Mouse (Mus musculus) embryonic facial prominence, embryonic 10.5 days (tissue): ENCODE measurements at regions not wholly inside any gene's neighbourhood (a gene's known extent, or its start where the extent isn't known, plus 50 kb on each side); places are given as distances from the start of the nearest gene placed in this dataset.

Experiments
- DNase-seq: peaks from one replicate; pipeline ENCODE4 v3.0.0-alpha.2; 2017; ENCODE audit warnings: low spot score
- H3K27ac ChIP-seq: fragments of 300-500 bp; sonication (generic); replicated peaks from 2 replicates; pipeline ENCODE4 v1.5.1; 2016; ENCODE audit warnings: mild to moderate bottlenecking
- H3K27me3 ChIP-seq: fragments of 300-500 bp; sonication (generic); replicated peaks from 2 replicates; pipeline ENCODE4 v1.6.1; 2016; ENCODE audit warnings: low read depth, mild to moderate bottlenecking; ENCODE audit not compliant: poor library complexity, severe bottlenecking
- H3K36me3 ChIP-seq: fragments of 300-500 bp; sonication (generic); replicated peaks from 2 replicates; pipeline ENCODE4 v1.6.1; 2016; ENCODE audit warnings: mild to moderate bottlenecking, moderate library complexity
- H3K4me1 ChIP-seq: fragments of 300-500 bp; sonication (generic); 2 replicates; pipeline ENCODE4 v1.6.1; 2016
- H3K4me3 ChIP-seq: fragments of 300-500 bp; sonication (generic); 2 replicates; pipeline ENCODE4 v1.5.1; 2016; ENCODE audit warnings: mild to moderate bottlenecking, moderate library complexity
- H3K9me3 ChIP-seq: fragments of 300-500 bp; sonication (generic); 2 replicates; pipeline ENCODE4 v1.6.1; 2016; ENCODE audit warnings: mild to moderate bottlenecking
- WGBS: fragments of 180-500 bp; shearing (Covaris S2); methylation state at CpG from one replicate; pipeline ENCODE4 v1.1.7; 2016; 5-methylcytosine and 5-hydroxymethylcytosine counted together

DNA sequence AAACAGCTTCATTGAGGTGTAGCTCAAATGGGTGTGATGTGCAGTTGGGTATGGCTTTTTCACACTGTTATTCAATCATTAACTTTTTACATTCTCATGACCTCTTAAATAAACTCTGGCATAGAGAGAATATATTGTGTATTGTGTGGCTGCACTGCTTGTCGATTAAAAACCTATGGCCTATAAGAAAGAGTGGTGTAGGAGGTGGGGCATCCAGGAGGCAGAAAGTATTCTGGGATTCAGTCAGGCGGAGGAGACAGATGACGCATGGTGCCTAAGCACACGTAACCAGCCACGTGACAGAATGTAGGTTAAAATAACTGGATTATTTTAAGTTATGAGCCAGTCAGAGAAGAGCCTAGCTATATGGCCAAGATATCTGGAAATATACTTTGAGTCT, 78.2 kb upstream of the Slc16a7 start:
- Histone ChIP-seq H3K4me3 (no peak overlapping the region), H3K9me3 (no peaks in the 10 kb centered on the region), H3K27ac (no peak overlapping the region), H3K4me1 (no peaks in the 10 kb centered on the region), H3K27me3 (no peaks in the 10 kb centered on the region), H3K36me3 (no peaks in the 10 kb centered on the region)
- WGBS, result 88% methylated on average over 5 of the region's 5 CpGs
- no peak for DNase-seq

DNA sequence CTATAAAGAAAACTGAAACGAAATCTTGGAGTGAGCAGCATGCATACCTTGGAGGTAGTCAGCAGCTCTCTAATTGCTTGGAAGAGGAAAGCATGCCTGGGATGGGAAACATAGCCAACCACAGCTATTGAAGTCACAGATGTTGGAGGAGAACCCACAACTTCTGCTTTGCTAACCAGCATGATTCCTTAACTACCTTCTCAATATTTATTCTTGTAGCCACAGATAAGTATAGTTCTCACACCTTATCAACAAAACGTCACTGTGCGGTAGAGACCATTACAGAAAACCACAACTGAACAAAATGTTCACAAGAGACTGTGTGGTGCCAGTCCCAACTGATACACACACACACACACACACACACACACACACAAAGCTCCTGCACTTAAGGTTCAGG, 99.1 kb upstream of the Slc16a7 start:
- no peaks in the 10 kb centered on the region for H3K4me1 ChIP-seq
- DNase-seq, result no peak
- H3K27ac ChIP-seq, result no peak overlapping the region
- no peaks in the 10 kb centered on the region for H3K9me3 ChIP-seq
- 86% methylated on average over 3 of the region's 3 CpGs for WGBS
- no peak overlapping the region for H3K4me3 ChIP-seq
- no peaks in the 10 kb centered on the region for H3K36me3 ChIP-seq
- H3K27me3 ChIP-seq, result no peaks in the 10 kb centered on the region

GRCm38 (mm10) chr10:125490395-125490794, 101.1 kb upstream of the Slc16a7 start:
- Histone ChIP-seq H3K4me1 (no peaks in the 10 kb centered on the region), H3K4me3 (no peak overlapping the region), H3K27me3 (no peaks in the 10 kb centered on the region), H3K36me3 (no peaks in the 10 kb centered on the region), H3K27ac (no peak overlapping the region), H3K9me3 (no peaks in the 10 kb centered on the region)
- DNase-seq, result no peak
- 64% methylated on average over 4 of the region's 4 CpGs for WGBS

- Histone ChIP-seq H3K9me3 (no peaks in the 10 kb centered on the region), H3K4me3 (no peak overlapping the region), H3K36me3 (no peaks in the 10 kb centered on the region), H3K4me1 (no peaks in the 10 kb centered on the region), H3K27me3 (no peaks in the 10 kb centered on the region), H3K27ac (no peak overlapping the region)
- DNase-seq, result no peak
- 85% methylated on average over 4 of the region's 4 CpGs for WGBS
These were observed 105.2 kb upstream of the Slc16a7 start for GRCm38 (mm10) chr10:125494489-125494888.

DNA sequence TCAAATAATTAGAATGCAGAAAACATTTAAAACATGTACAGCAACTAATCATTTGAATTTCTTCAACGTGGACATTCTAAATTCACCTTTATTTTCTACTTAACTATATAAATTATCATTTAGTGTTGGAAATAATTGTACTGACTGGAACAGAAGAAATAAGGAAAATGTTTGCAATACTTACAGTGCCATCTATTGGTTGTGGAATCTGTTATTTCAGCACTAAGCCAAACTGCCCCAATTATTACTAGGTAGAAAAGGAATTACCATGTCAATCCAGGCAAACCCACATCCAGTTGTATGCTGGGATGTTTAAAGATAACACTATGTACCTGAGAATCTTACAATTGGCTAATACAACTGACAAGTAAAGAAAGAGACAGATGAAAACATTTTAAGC, 109.1 kb upstream of the Slc16a7 start:
- no peak overlapping the region for H3K27ac ChIP-seq
- DNase-seq, result no peak
- H3K4me1 ChIP-seq, result no peaks in the 10 kb centered on the region
- 36% methylated on average over 1 of the region's 1 CpGs for WGBS
- no peaks in the 10 kb centered on the region for H3K9me3 ChIP-seq
- H3K4me3 ChIP-seq, result no peak overlapping the region
- no peaks in the 10 kb centered on the region for H3K27me3 ChIP-seq
- H3K36me3 ChIP-seq, result no peaks in the 10 kb centered on the region

GRCm38 (mm10) chr10:125500338-125500737, 111.1 kb upstream of the Slc16a7 start:
- no peaks in the 10 kb centered on the region for H3K4me1 ChIP-seq

GRCm38 (mm10) chr10:125515026-125515425, 125.8 kb upstream of the Slc16a7 start:
- no peak for DNase-seq
- Histone ChIP-seq H3K27ac (no peak overlapping the region), H3K36me3 (no peaks in the 10 kb centered on the region), H3K9me3 (no peaks in the 10 kb centered on the region), H3K4me1 (no peaks in the 10 kb centered on the region), H3K4me3 (no peak overlapping the region), H3K27me3 (no peaks in the 10 kb centered on the region)
- 76% methylated on average over 5 of the region's 5 CpGs for WGBS

More at GRCm38 (mm10) chr10:125500338-125500737, 111.1 kb upstream of the Slc16a7 start:
- Histone ChIP-seq H3K9me3 (no peaks in the 10 kb centered on the region), H3K4me3 (no peak overlapping the region), H3K36me3 (no peaks in the 10 kb centered on the region), H3K27me3 (no peaks in the 10 kb centered on the region), H3K27ac (no peak overlapping the region)
- WGBS, result 86% methylated on average over 4 of the region's 4 CpGs
- no peak for DNase-seq

DNA sequence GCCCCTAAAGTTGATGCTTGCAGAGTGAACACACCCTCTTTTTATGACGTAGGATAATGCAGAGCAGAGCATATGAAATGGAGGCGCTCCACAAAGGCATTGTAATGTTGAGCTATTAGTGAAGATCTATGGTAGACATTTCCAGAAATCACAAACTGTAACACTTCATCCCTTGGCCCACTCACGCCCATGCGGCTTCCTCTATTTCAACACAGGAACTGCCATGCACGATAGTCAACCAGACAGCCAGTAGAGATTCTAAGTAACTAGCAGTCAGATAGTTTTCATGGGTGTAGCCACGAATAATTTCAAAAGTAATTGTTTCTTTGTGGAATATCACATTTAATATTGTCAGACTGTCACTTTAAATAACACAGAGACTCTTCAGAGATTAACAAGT, 141.6 kb upstream of the Slc16a7 start:
- no peaks in the 10 kb centered on the region for H3K36me3 ChIP-seq
- WGBS, result 91% methylated on average over 6 of the region's 6 CpGs
- no peaks in the 10 kb centered on the region for H3K27me3 ChIP-seq
- DNase-seq, result no peak
- no peak overlapping the region for H3K4me3 ChIP-seq
- H3K4me1 ChIP-seq, result no peaks in the 10 kb centered on the region
- H3K9me3 ChIP-seq, result no peaks in the 10 kb centered on the region
- H3K27ac ChIP-seq, result no peak overlapping the region

DNA sequence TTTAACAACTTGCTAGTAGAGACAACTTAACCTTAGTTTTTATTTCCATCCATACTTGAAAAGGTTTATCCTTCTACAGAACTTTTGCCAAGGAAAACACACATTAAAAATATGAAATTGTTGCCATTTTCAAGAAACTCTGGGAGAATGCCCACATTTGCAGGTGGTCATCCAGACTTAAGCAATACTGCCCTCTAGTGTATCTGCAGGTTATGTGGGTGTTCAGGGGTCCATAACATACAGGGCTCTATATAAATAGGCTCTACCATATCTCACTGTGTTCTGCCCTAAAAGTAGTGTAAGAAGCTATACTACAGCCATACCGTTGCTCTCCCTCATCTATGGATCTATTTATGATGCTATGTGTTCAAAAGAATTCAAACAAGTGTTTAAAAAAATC, 149.1 kb upstream of the Slc16a7 start:
- DNase-seq, result peak; percentile 21
- H3K27me3 ChIP-seq, result no peaks in the 10 kb centered on the region
- H3K4me3 ChIP-seq, result no peak overlapping the region
- no peaks in the 10 kb centered on the region for H3K36me3 ChIP-seq
- H3K9me3 ChIP-seq, result no peaks in the 10 kb centered on the region
- no peak overlapping the region for H3K27ac ChIP-seq
- no peaks in the 10 kb centered on the region for H3K4me1 ChIP-seq
- 49% methylated on average over 1 of the region's 1 CpGs for WGBS

DNA sequence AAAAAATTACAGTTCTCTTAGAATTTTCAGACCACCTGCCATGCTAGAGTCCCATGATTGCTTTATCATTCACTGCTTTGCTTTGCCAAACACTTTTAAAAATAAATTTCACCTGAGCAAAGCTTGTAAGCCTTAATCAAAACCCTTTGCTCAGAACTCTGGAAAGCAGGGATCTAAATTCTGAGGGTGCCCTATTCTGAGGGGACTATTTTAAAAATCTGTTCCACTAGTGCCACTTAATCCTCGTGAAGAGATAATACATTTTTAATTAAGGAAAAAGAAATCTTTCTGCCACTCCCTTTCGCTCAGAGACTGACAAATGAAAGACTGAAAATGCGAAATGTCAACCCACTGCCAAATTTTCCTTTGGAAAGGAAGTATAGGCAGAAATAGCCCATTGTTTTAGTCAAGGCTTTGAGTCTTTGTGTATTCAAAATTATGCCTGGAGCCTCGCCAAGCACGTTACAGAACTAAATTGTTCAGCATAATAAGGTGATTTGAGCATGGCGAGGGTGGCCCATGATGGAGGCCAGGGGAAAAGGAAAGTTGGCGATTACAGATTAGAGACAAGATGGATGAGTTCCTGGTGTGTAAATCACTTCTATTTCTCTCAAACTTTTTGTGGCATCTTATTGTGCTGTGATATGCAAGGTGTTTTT, 197.4 kb upstream of the Slc16a7 start:
- 74% methylated on average over 7 of the region's 7 CpGs for WGBS
- Histone ChIP-seq H3K27ac (no peak overlapping the region), H3K36me3 (no peaks in the 10 kb centered on the region), H3K4me3 (no peak overlapping the region), H3K9me3 (no peaks in the 10 kb centered on the region), H3K27me3 (no peaks in the 10 kb centered on the region), H3K4me1 (no peaks in the 10 kb centered on the region)
- no peak for DNase-seq

GRCm38 (mm10) chr10:125593006-125593405, 203.7 kb upstream of the Slc16a7 start:
- DNase-seq, result no peak

DNA sequence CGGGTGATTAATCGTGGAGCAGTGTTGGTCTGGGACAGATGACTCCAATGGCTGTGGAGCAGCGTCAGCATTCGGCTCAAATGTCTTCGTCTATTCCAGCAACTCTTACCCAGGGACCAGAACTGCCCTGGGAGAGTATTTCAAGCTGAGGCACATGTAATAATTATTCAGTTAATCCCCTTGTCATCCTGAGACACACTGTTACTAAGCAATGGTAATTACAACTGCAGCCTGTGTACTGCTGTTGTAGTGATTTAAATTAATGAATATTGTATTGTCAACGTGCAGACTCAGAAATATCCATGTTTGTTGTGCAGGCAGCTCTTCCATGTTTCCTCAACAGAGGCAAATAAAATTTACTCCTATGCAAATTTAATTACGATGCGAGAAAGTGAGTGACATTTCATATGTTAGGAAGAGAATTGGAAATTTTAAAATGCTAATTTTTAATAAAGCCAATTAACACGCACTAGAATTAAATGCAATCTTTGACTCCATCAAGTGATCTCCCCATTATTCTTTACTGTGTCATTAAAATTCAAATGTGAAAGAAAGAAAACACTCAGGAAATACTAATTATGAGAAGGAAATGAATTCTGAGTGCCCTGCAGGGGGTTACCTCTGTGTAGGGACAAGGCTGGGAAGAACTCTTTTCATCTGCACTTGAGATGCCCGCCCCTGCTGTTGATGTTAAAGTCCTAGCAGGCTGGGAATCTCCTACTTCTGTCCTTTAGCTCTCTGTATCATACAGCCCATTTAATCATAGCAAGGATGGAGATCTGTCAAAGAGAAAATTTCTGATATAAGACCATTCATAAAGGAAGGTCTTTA, 218.7 kb upstream of the Slc16a7 start:
- Histone ChIP-seq H3K27ac (no peak overlapping the region), H3K4me1 (no peaks in the 10 kb centered on the region), H3K36me3 (no peaks in the 10 kb centered on the region), H3K27me3 (no peaks in the 10 kb centered on the region), H3K9me3 (no peaks in the 10 kb centered on the region), H3K4me3 (no peak overlapping the region)
- DNase-seq, result no peak
- 78% methylated on average over 10 of the region's 10 CpGs for WGBS

More at GRCm38 (mm10) chr10:125593006-125593405, 203.7 kb upstream of the Slc16a7 start:
- Histone ChIP-seq H3K27ac (no peak overlapping the region), H3K4me3 (no peak overlapping the region), H3K4me1 (no peaks in the 10 kb centered on the region), H3K36me3 (no peaks in the 10 kb centered on the region), H3K27me3 (no peaks in the 10 kb centered on the region), H3K9me3 (no peaks in the 10 kb centered on the region)
- WGBS, result 89% methylated on average over 5 of the region's 5 CpGs

GRCm38 (mm10) chr10:125610353-125610752, 221.1 kb upstream of the Slc16a7 start:
- Histone ChIP-seq H3K4me1 (no peaks in the 10 kb centered on the region), H3K27me3 (no peaks in the 10 kb centered on the region), H3K36me3 (no peaks in the 10 kb centered on the region), H3K9me3 (no peaks in the 10 kb centered on the region), H3K4me3 (no peak overlapping the region), H3K27ac (no peak overlapping the region)
- DNase-seq, result no peak
- 79% methylated on average over 5 of the region's 5 CpGs for WGBS
